Mouse (Mus musculus): ENCODE results near the gene Zbtb3. TPM values are rescaled to one million over a fixed set of nuclear protein-coding genes. Genes with fewer than 3 reads are reported as not detected.

Zbtb3 gene
- polyA plus RNA-seq (2012; rRNA removed) = 2.1 and 2.5 TPM in 2 replicates

DNA sequence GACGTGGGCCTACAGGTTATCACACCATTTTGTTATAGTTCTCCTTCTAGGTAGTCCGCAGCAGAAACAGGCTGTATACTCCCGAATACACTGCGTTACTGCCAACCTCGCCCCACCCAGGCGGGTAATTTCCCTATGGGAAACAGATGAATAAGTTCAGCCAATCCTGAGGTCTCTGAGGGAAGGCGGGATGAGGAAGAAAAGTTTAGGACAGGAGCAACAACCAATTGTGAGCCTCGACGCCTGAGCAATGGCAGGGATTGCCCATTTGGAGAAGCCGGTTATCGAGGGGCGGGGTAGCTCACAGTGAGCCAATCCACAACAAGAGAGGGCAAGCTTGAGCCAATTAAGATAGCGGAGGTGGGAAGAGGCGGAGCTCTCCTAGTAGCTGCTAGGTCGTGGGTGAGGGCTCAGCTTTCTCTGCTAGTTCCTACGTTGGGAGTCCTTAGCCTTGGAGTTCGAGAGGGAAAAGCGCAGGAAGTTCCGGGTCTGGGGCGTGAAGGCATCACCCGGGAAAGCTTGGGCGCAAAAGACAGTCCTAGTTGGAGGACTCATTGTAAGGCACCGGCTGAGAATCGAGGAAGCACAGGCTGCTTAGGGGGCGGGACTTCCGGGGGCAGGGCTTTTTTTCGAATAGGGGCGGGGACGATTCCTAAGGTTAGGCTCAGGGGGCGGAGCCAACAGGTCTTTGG, at the start of gene Zbtb3:
Zbtb3 (plus strand) TSS at position 426 of the 692 bp plus-strand sequence.
- peak; percentile 64 for DNase-seq (ENCODE audit: low spot score)

DNA sequence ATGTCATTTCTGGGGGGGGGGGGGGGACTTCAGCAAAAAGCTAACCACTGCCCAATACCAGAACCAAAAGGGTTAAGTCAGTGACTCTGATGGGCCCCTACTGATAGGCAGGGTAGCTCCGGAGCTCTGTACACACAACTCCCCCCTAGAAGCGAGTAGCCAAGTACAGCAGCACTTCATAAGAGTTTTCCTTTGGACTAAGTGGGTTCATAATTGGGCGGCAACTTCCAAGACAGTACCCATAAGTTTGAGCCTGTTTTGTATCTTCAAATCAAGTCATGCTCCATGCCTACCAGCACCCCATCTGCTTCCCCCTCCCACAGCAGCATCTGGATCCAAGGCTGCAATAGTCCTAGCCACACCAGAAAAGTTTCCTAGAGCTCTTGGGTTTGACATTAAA, 46.7 kb upstream of the Zbtb3 start:
- DNase-seq (ENCODE audit: low spot score) = no peak

DNA sequence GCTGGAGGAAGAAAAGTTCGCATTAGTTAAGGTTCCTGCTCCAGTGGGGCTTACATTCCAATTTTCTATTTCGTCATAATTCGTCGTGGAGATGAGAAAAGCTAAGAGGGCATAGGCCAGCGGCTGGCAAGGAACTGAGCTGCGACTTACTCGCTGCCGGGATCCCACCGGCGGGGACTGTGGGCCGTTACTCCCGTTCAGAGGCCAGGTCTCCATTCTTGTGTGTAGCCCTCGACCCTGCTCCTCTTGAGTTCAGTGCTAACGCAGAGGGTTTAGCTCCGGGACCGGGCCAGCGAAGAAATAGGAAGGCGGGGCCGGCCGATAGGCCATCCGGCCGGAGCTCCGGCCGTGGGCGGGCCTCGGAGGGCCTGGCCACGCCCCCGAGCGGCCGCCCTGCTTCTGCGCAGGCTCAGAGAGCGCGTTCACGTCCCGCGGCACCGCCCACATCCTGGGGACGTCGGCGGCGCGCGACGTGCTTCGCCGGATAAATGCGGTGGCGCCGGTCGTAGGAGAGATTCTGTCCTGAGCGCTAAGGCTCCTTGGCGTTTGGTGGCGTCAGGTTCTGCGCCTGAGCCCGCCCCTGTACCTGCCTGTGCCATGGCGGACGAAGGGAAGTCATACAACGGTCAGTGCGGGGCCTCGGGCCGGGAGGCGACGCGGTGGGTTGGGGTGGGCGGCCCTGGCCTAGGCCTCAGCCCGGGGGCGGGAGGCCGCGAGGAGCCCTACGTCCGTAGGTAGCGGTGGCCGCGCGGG, 45.5 kb upstream of the Zbtb3 start, which contains the start of gene Nxf1:
Nxf1 (plus strand) TSS at position 439 of the 753 bp plus-strand sequence.
- DNase-seq (ENCODE audit: low spot score) = peak; percentile 91

DNA sequence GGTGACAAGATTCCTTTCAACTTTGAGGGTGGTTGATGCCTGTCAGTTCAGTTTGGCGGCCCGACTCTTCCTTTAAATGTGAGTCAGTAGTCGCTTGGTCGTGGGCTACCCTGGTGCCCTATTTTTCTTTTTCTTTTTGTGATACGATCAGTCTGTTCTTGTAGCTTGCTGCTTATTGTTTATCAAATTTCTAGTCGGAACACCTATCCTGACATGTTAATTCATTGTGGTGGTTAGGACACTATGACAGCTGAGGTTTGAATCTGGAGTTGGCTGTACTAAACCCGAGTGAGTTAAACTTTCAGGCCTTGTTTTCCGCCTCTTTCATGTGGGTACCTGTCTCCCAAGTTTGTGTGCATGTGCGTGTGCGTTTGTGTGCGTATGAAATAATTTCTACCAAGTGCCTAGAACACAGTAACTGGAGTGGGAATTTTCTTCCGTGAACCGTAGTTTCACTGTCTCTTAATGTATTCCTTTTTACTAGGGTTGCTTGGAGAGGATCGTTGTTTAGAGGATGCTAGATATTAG, 44.8 kb upstream of the Zbtb3 start:
- DNase-seq (ENCODE audit: low spot score) = no peak

DNA sequence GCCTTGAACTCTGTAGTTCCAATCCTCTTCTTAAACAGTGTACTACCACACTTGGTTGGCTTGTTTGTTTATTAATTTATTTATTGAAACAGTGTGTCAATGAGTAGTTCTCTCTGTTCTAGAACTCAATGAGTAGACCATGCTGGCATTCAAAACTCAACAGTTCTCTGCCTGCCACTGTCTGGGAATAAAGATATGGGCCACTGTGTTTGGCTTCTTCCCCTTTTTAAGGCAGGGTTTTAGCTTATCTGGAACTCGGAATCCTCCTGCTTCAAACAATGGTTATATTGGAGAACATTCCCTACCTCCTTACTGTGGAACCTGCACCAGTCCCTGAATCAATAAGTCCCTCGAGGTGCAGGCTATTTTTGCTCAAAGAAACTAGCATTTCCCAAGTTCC, 43.5 kb upstream of the Zbtb3 start:
- no peak for DNase-seq (ENCODE audit: low spot score)

DNA sequence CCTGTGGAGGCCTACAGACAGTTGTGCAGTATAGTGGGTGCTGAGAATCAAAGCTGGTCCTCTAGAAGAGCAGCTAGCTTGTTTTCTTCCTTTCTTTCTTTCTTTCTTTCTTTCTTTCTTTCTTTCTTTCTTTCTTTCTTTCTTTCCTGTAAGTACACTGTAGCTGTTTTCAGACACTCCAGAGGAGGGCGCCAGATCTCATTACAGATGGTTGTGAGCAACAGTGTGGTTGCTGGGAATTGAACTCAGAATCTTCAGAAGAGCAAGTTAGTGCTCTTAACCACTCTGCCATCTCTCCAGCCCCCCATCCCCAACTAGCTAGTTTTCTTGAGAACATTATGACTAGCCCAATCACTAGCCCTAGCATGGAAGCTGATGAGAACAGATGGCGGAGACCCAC, 41.6 kb upstream of the Zbtb3 start:
- DNase-seq (ENCODE audit: low spot score) = no peak

DNA sequence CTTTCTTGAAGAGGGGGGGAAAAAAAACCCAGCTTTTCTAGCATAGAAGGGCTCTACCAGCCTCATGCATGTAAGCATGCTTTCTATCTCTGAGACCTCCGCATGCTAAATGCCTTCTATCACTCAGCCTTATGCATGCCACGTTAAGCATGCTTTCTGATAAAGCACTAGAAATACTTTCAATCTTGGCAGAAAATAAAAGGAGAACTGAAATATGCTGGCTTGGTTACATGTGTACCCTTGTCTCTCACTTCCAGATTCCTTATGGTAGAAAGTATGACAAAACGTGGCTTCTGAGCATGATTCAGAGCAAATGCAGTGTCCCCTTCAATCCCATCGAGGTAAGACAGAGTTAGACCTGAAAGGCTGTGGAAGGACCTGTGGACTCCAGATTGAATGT, 39.1 kb upstream of the Zbtb3 start:
- no peak for DNase-seq (ENCODE audit: low spot score)

DNA sequence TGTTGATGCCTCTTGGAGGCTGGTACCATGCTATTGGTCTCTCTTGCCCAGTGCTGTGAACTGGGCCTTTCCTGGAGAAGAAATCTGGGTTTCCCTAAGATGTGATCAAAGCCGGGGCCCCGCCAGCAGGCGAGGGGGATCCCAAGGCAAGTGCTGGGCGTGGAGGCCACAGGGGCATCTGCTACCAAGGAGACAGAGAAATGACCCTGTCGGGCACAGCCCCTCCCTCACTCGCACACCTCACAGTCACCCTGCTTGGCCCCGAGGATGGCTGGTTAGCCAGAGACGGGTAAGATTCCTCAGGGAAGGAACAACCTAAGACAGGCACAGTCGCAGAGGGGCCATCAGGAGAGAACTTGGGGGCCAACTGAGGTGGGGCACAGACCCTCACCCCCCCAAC, 36.8 kb upstream of the Zbtb3 start:
- no peak for DNase-seq (ENCODE audit: low spot score)

DNA sequence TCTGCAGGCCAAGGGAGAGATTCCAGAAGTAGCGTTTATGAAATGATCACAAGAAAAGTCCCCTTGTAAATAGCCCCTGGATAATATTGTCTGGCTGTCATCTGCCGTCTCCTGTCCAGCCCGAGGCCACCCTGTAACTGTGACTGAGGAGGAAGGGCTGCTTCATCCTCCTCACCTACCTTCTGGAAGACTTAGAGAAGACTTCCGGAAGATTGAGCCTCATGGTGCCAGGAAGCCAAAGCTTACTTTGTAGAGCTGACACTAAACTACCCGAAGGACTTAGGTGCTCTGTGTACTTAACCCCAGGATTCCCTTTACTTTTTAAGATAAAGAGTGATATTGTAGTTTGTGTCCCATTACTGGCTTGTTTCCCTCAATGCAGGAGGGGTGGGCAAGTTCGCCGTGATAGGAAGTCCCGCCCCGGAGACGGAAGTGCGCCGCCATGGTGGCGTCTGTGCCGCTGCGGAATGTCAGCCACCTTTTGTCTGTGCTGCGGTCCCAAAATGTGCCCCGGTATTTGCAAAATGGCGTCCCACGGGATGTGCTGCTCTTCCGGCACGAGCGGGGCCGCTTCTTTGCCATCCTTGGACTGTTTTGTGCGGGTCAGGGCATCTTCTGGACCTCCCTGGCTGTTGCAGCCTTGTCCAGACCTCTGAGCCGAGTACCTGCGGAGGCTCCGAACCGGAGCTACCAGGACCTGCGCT, 31.6 kb upstream of the Zbtb3 start, which contains the start of gene Tmem223:
Tmem223 (plus strand) TSS at position 430 of the 704 bp plus-strand sequence.
- peak; percentile 65 for DNase-seq (ENCODE audit: low spot score)

DNA sequence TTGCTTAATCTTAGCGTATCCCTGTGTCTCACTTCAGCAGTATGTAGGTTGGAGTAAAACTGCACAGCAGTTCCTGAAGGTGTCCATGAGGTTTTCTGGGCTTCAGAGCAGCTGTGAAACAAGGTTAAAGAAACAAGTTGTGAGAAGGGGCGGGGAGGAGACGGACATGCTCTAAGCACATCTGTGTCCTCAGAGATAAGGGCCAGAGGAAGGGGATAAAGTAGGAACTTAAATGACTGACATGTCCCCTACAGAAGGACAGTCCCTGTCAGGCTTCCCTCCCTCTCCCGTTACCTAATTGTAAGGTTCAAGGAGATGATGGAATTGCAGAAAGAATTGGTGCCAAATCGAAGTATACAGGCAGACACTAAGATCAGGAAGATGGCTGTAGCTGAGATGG, 29.4 kb upstream of the Zbtb3 start:
- DNase-seq (ENCODE audit: low spot score) = no peak

DNA sequence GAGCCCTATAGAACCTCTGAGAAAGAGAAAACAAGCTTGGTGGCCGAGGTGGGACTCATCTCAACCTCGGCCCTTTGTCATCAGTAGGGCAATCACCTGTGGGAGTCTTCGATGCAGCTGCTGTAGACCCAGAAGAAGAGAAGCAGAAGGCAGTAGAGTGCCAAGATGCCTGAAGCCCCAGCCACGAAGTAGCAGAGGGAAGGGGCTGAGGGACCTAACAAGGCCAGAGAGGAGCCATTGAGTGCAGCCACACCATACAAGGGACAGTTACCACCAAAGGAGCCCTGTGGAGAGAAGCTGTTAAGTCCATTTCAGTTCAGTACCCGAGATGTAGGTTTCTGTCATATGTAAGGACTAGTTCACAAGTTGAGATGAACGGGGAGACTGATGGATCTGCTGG, 28.9 kb upstream of the Zbtb3 start:
- no peak for DNase-seq (ENCODE audit: low spot score)

DNA sequence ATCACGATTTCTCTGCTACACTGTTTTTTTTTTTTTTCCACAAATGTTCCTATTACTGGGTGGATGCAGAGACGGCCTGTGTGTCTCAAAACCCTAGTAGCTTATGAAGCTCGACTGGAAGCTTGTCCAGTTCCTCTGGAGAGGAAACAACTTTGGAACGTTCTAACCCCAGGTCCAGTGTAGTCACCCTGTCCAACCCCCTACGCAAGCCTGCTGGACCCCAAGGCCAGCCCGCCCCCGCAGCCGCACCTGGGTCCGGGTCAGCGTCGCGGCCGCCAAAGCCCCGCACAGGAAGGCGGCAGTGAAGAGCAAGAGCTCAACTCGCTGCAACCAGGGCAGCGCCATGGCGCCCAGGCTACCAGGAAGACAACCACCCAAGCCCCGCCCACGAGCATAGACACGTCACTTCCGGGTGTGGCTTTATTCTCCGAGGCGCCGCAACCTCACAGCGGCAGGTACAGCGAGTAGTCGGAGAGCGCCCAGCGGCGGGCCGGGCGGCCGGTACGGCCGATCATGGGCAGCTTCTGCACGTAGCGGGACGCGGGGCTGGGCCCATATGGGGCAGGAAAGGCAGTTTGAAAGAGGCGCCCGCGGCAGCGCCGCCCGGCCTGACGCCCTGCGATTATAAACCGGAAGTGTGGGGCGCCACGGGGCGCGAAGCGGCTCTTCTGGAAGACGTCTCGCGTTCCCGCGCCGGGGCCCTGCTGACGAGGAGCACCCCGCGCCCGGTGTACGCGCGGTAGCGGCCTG, 28.1 kb upstream of the Zbtb3 start, which contains the start of gene Tmem179b:
Tmem179b (minus strand) TSS at position 382 of the 750 bp plus-strand sequence.
- DNase-seq (ENCODE audit: low spot score) = peak; percentile 94

DNA sequence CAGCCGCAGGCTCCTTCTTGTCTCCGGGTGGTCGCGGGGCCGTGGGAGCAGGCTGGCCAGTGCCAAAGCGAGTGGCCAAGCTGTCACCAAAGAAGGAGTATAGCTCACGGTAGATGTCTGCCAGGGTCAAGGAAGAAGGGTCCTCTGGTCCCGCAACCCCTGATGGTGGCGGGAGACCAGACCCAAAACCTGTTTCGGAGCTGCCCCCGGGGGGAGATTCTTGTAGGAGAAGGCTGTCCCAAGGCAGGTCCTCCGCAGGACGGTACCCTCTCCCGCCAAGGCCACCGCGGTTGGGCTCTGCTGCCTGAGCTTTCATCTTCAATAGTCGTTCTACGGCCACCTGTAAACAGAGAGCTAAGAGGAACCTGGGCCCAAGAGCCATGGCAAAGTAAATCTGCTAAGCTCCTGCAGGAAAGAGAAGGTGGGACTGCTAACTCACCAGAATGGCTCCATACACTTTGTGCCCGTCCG, 27.4 kb upstream of the Zbtb3 start:
- no peak for DNase-seq (ENCODE audit: low spot score)

DNA sequence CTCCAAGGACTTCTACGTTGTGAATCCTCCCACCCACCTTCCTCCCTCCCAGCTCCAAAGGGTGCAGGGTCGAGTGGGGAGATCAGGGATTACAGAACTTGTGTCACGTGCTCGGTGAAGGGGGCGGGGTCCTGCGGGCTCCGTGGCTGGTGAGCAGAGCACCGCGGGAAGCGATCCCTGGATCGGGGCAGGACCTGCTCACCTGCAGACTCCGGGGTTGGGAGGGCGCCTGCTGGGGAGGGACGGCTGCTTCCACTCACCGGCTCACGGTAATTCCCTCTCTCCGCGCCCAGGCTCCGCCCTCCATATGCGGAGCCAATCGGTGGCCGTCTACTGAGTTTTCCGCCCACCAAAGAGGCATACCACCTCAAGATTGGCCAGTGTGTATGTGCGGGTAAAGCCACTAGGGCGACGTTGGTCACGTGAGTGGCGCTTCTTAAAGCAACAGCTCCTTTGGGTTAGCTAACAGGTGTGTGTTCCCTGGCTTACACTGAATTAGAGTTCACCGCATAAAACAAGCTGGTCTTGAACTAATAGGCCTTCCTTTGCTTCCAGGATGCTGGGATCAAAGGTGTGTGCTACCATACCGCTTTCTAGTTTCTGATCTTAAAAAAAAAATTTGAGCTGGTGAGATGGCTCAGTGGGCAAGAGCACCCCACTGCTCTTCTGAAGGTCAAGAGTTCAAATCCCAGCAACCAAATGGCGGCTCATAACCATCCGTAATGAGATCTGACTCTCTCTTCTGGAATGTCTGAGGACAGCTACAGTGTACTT, 16.2 kb upstream of the Zbtb3 start, which contains the start of gene Taf6l:
Taf6l (minus strand) TSS at position 410 of the 774 bp plus-strand sequence.
- DNase-seq (ENCODE audit: low spot score) = peak; percentile 79

DNA sequence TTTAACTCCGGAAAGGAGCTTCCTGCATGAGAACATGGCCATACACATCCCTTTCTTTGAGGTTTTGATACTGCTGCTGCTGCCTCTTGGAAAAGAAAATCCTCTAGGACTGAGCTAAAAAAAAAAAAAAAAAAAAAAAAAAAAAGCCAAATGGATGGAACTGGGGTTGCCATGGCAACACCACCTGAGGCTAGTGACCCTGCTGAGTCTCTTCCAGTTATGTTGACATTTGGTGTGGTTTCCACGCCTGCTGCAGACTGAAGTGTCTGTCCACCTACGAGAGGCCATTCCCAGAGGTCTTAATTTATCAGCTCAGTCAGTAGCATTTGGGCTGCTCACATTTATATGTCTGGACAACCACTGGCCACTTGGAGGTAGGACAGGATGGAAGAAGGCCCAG, 13.8 kb upstream of the Zbtb3 start:
- no peak for DNase-seq (ENCODE audit: low spot score)

DNA sequence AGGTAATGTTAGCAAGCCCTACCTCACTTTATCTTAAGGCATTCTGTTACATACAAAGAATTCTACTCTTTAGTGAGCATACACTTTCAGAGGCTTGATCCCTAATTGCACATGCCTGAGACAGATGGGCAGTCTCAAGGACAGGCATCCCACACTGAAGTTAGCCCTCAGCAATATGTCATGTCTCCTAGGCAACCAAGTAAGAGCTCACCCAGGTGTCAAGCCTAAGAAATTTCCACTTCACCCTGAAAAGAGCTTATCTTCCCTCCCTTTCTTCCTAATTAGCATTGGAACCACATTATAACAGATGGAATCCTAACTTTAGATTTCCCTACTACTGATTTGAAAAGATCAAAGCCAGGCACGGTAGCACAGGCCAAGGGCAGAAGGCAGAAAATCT, 13.2 kb upstream of the Zbtb3 start:
- no peak for DNase-seq (ENCODE audit: low spot score)

DNA sequence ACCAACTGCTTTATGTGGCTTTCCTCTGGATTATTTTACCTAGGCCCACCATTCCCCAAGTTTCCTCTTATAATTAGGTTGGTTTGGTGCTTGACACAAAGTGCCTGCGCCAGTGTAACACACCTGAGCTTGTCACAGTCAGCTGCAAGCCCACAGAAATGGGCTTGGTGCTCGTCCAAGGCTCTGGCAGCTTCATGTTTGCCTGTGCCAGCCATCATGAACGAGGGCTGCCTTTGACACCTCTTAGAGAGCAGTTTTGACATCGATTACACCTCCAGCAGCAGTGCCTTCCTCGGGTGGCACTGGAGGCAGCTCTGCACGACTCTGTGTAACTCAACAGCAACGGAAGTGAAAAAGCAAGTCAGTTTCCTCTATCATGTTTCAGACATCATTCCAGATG, 12.2 kb upstream of the Zbtb3 start:
- DNase-seq (ENCODE audit: low spot score) = no peak

DNA sequence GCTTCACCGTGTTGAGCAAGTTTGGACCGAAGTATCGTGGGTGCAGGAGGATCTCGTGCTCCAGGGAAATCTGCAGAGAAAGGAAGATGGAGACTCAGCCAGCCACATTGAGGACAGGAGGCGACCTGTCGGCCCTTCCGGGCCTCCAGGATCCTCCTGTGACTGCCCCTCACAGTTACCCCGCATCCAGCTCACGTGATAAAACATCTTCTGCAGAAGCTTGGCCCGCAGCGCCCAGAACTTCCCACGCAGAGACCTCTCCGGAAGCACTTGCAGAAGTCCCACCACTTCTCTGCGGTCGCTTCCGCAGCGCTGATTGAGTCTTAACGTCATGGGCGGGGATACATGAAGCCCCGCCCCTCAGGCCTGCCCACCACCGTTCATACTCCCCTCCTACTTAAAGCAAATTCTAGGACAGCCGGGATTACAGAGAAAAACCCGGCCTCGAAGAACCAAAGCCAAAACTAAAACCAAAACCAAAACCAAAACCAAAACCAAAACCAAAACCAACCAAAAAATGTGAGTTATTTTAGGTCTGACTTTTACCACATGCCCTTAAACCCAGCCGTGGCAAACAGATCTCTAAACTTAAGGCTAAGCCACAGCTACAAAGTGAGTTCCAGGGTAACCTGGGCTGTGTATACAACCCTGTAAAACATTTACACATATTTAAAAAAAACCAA, 4.0 kb upstream of the Zbtb3 start, which contains the start of gene Polr2g:
Polr2g (minus strand) TSS at position 314 of the 683 bp plus-strand sequence.
- peak; percentile 61 for DNase-seq (ENCODE audit: low spot score)

DNA sequence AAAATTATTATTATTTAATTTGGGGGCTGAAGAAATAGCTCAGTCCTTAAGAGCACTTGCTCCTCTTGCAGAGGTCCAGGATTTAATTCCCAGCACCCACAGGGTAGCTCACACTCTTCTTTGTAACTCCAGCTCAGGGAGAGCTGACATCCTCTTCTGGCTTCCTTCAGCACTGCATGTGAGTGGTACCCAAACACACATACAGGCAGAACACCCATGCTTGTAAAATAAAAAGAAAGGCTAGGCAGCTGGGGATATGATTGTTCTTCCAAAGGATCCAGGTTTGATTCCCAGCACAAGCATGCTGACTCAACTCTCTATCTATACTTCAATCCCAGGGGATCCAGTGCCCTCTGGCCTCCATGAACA, 3.4 kb upstream of the Zbtb3 start:
- DNase-seq (ENCODE audit: low spot score) = no peak
